Mouse (Mus musculus) right cerebral cortex, postnatal 25 days (tissue): ENCODE results near the gene Zfp944.
A peak's percentile ranks its signal among the peaks of the same experiment; 100 is the strongest.
"Not testable (repeated sequence)": the region's sequence is repeated elsewhere in the genome, so short reads cannot be mapped to it uniquely, and the experiment has no call there.

Source experiments
- DNase-seq: peaks from one replicate; pipeline ENCODE4 v3.0.0; 2022

Zfp944 gene

DNA sequence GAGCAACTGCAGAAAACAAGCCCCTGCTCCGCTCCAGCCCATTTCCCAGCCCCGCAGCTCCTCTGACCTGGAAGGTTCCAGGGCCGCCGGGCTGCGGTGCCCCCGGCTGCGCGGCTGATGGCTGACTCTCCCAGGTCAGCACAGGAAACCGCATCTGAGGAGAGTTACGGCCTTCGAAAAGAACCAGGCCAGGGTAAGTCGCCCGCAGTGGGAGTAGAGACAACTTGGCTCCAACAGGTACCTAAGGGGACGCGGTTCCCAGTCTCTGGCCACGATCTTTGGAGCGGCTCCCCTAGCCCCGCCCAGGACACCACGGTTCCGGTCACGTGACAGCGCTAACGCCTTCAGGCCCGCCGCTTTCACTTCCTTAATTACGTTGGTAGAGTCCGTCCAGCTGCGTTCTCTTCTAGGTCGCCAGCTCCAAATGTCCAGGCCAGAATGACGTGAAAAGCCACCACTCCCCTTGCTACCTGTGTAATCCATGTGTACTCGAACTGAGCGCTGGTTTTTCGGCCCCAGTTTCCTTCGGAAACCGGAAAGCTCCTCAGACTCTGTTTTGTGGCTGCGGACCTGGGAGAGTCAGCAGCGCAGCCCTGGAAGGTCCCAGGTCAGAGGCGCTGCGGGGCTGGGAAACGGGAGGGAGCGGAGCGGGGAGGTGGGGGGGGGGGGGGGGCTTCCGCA lies at the start of gene Zfp944, which contains the start of gene Zfp758:
Gene Zfp944, minus strand, starts transcription at position 300 of the 681 bp plus-strand sequence.
Gene Zfp758, plus strand, starts transcription at position 353 of the 681 bp plus-strand sequence.
- peak; percentile 54 for DNase-seq

DNA sequence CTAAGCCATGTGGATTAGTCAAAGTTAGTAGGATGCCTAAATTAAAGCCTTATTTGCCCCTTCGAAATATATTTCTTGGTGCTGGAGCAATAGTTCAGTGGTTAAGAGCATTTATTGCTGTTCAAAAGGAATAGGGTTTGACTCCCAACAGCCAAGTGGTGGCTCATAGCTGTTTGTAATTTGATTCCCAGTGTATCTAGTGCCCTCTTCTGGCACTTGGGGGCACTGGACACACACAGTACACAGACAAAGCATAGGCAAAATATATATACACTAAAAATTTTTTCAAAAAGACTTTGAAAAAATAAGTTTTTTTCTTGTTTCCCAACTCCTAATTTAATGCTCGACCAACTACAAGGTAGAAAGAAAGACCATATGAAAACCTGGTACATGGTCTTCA lies 49.6 kb upstream of the Zfp944 start:
- no peak for DNase-seq

GRCm38 (mm10) chr17:22363895-22364294 lies 2.7 kb upstream of the Zfp944 start:
- DNase-seq = no peak

DNA sequence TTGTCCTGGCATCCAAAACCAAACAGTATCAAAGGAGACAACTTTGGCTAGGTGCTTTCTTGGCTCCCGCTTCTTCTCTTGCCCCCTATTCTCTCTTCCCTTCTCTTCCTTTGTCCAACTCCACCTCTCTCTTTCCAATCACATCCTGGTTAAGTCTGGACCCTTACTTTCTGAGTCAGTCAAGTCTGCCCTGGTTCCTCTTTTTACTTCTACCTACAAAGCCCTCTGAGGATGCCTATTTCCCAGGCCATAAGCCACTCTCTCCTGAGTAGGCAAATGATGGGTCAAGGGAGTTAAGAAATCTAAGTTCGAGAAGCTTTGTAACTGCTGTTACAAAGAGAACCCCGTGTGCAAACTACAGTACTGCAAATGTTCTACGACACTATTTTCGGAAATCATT lies 628 bp downstream of the Zfp944 start:
- DNase-seq = no peak

GRCm38 (mm10) chr17:22352794-22353193 lies 8.4 kb downstream of the Zfp944 start:
- peak; percentile 25 for DNase-seq

GRCm38 (mm10) chr17:22315247-22315646 lies 46.0 kb downstream of the Zfp944 start:
- DNase-seq = not testable (repeated sequence)

GRCm38 (mm10) chr17:22314730-22315226 lies 46.4 kb downstream of the Zfp944 start, which contains the start of gene CT030661.1:
TSS of gene CT030661.1 (minus strand) at chr17:22314837.
- peak; percentile 87 for DNase-seq

DNA sequence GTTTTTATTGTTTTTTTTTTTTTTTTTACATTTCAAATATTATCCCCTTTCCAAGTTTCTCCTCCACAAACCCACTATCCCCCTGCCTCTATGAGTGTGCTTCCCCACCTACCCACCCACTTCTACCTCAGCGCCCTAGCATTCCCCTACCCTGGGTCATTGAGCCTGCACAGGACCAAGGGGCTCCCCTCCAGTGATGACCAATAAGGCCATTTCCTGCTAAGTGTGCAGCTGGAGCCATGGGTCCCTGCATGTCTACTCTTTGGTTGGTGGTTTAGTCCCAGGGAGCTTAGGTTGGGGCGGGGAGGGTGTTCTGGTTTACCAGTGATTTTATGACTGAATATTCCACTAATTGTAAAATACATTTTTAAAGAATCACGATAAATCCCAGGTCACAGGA lies 47.0 kb downstream of the Zfp944 start:
- DNase-seq = not testable (repeated sequence)
